Mouse (Mus musculus): ENCODE results near the gene Chst11.

Gene Chst11

GRCm38 (mm10) chr10:83140258-83140936, 155.1 kb downstream of the Chst11 start:
- no peak for DNase-seq (ENCODE audit: low spot score in 2 of 2)

GRCm38 (mm10) chr10:83141434-83141833, 156.1 kb downstream of the Chst11 start:
- DNase-seq (ENCODE audit: low spot score in 2 of 2) = no peak

GRCm38 (mm10) chr10:83143049-83143448, 157.8 kb downstream of the Chst11 start:
- DNase-seq (ENCODE audit: low spot score in 2 of 2) = no peak

- DNase-seq (ENCODE audit: low spot score in 2 of 2) = no peak
These were observed 160.5 kb downstream of the Chst11 start for GRCm38 (mm10) chr10:83145836-83146235.

GRCm38 (mm10) chr10:83149342-83150178, 164.3 kb downstream of the Chst11 start:
- no peak for DNase-seq (ENCODE audit: low spot score in 2 of 2)

GRCm38 (mm10) chr10:83150587-83150986, 165.3 kb downstream of the Chst11 start:
- no peak for DNase-seq (ENCODE audit: low spot score in 2 of 2)

- DNase-seq (ENCODE audit: low spot score in 2 of 2) = no peak
These were observed 166.1 kb downstream of the Chst11 start for GRCm38 (mm10) chr10:83151362-83151761.

GRCm38 (mm10) chr10:83151896-83152685, 166.8 kb downstream of the Chst11 start:
- no peak for DNase-seq (ENCODE audit: low spot score in 2 of 2)

- no peak for DNase-seq (ENCODE audit: low spot score in 2 of 2)
These were observed 167.4 kb downstream of the Chst11 start for GRCm38 (mm10) chr10:83152723-83153122.

GRCm38 (mm10) chr10:83153374-83153773, 168.1 kb downstream of the Chst11 start:
- no peak for DNase-seq (ENCODE audit: low spot score in 2 of 2)

- DNase-seq (ENCODE audit: low spot score in 2 of 2) = peak in 1 of 2 experiments; percentile 24
These were observed 168.6 kb downstream of the Chst11 start for GRCm38 (mm10) chr10:83153887-83154286.

- no peak for DNase-seq (ENCODE audit: low spot score in 2 of 2)
These were observed 172.0 kb downstream of the Chst11 start for GRCm38 (mm10) chr10:83157289-83157688.

GRCm38 (mm10) chr10:83158322-83158721, 173.0 kb downstream of the Chst11 start:
- DNase-seq (ENCODE audit: low spot score in 2 of 2) = no peak

- no peak for DNase-seq (ENCODE audit: low spot score in 2 of 2)
These were observed 173.9 kb downstream of the Chst11 start for GRCm38 (mm10) chr10:83159229-83159628.

- no peak for DNase-seq (ENCODE audit: low spot score in 2 of 2)
These were observed 176.5 kb downstream of the Chst11 start for GRCm38 (mm10) chr10:83161656-83162365.

- no peak for DNase-seq (ENCODE audit: low spot score in 2 of 2)
These were observed 178.6 kb downstream of the Chst11 start for GRCm38 (mm10) chr10:83163946-83164345.

- DNase-seq (ENCODE audit: low spot score in 2 of 2) = no peak
These were observed 179.7 kb downstream of the Chst11 start for GRCm38 (mm10) chr10:83164901-83165435.

- no peak for DNase-seq (ENCODE audit: low spot score in 2 of 2)
These were observed 180.4 kb downstream of the Chst11 start for GRCm38 (mm10) chr10:83165521-83166243.

GRCm38 (mm10) chr10:83166272-83166671, 181.0 kb downstream of the Chst11 start:
- DNase-seq (ENCODE audit: low spot score in 2 of 2) = no peak

- no peak for DNase-seq (ENCODE audit: low spot score in 2 of 2)
These were observed 182.2 kb downstream of the Chst11 start for GRCm38 (mm10) chr10:83167492-83167891.
